Mouse (Mus musculus) heart, postnatal 36 days (tissue): Measurements from ENCODE around the gene Gsg1l2. TPM values are rescaled to one million over a fixed set of nuclear protein-coding genes. Genes with fewer than 3 reads are reported as not detected.

Source experiments
- DNase-seq, 2 experiments: peaks; one replicate each; pipeline ENCODE4 v3.0.0; 2021 to 2022
- intact Hi-C: fragments of 180-260 bp; cut with DNase I; formaldehyde crosslinking; loops from one replicate; pipeline ENCODE4 v1.15.1; 2025
- total RNA-seq, 2 experiments: library from RNA; stranded (reverse); gene quantifications; 2 replicates each; pipeline ENCODE4 v1.2.3; 2021

Gene Gsg1l2
- not detected for total RNA-seq

DNA sequence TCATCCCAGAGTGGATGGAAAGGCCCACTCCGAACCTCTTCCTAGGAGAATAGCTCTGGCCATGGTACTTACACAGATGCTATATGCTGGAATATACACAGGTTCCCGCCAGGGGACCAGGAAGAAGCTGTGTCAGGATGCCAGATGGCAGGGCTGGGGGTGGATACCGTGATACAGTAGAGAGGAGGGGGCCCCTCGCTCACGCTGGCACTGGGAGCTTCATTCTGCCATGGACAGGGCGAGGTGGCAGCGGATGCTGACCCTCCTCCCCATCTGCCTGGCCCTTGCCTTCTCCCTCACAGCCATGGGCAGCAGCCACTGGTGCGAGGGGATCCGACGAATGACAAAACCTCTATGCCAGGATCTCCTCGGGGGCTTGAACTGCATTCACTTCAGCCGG lies at the start of gene Gsg1l2:
TSS of gene Gsg1l2 (plus strand) at position 230 of the 400 bp plus-strand sequence.
- no peak for DNase-seq
- intact Hi-C loops: no loop called here

DNA sequence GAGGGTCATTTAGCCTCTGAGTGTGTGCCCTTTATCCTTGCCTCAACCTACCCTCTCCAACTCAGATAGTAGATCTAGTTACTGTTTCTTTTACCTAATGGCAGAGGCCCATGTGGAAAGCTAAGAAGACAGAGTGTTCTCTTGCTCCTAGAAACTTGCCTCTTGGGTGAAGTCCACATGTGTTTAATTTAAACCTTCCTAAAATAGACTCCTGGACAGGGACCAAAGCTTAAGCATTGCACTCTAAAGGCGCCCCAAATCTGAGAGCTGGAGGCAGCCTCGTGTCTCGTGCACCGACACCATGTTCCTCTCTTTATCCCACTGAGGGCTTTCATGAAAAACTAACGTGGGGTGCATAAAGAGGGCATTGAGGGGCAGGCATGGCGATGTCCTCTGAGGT lies 47.3 kb upstream of the Gsg1l2 start:
- DNase-seq: peak; percentile 4 to 19
- intact Hi-C loops: no loop called here

DNA sequence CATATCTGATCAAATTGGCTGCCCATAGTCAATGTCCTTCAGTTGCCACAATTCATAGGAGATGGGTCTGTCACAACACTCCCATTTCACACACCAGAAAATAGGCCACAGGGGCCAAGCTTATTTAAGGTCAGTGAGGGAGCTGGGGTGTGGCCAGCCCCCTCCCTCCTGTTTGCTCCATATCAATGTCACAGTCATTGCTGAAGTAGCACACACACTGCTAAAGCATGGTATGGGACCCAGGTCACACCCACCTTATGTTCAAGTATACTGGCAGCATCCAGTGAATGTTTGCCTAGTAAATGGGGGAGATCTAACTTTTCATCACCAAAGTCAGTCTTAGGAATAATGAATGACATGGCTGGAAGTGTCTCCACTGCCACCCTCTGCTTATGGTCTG lies 45.7 kb upstream of the Gsg1l2 start:
- intact Hi-C loops: no loop called here
- DNase-seq: no peak

DNA sequence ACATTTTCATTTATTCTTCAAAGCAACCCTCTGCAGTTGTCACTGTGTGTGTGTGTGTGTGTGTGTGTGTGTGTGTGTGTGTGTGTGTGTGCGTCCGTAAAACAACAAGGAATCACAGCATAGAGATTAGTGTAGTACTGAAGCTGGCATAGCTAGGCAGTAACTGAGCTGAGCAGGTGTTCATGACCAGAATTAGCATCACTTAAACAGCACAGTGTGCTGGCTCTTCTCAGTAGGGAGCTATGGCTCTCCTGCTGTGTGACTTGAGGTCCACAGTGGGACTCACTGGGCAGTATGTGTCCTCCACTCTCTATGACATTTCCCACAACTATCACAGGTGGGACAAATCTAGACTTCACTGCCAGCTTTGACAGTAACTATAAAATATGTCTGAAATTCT lies 43.4 kb upstream of the Gsg1l2 start:
- no peak for DNase-seq
- intact Hi-C loops: no loop called here

DNA sequence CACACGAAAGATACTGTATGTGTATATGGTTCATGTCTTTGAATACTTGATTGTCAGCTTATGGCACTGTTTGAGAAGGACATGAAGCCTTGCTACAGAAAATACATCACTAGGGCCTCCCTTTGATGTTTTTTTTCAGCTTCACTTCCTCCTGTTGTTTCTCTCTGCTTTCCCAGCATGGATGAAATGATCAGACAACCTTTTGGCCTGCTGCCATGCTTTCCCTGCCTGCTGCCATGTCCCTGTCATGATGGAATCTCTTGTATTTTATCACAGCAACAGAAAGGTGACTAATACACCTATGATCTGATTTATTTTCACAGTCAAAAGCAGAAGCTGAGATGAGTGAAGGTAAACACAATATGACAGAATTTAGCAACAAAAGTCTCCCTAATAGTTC lies 40.7 kb upstream of the Gsg1l2 start:
- intact Hi-C loops: no loop called here
- no peak for DNase-seq

DNA sequence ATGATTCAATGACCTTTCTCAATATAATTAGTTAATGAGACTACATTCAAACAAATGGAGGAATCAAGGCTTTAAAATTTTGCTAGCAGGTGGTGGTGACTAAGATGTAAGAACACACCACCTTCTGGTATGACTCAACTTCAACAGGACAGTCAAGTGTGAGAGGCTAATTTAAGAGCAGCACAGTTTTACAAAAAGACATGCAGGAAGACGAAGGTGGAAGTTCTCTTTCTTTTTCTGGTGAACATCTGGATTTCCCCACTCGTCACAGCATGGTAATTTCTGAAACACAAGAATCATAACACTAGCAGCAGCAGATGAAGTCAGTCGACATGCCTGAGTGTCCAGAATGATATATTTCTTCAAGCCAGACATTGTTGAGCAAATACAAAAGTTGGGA lies 39.8 kb upstream of the Gsg1l2 start:
- intact Hi-C loops: no loop called here
- DNase-seq: no peak

DNA sequence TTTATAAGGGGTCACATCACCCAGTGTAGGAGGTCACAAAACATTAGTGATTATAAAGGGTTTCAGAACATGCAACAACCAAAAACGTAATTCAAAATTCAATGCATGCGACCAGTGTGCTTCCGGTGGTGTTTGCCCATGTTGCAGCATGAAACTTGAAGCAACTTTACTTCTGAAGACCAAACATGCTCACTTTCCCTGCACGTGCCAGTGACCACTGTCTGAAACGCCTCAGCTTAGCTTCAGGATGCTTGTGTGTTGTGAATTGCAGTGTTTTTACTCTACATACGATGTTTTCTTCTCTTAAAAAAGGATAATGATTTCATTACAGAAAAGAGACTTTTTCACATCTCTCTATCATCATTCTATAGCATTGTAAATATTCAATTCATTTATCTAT lies 36.1 kb upstream of the Gsg1l2 start:
- DNase-seq: no peak
- intact Hi-C loops: no loop called here

DNA sequence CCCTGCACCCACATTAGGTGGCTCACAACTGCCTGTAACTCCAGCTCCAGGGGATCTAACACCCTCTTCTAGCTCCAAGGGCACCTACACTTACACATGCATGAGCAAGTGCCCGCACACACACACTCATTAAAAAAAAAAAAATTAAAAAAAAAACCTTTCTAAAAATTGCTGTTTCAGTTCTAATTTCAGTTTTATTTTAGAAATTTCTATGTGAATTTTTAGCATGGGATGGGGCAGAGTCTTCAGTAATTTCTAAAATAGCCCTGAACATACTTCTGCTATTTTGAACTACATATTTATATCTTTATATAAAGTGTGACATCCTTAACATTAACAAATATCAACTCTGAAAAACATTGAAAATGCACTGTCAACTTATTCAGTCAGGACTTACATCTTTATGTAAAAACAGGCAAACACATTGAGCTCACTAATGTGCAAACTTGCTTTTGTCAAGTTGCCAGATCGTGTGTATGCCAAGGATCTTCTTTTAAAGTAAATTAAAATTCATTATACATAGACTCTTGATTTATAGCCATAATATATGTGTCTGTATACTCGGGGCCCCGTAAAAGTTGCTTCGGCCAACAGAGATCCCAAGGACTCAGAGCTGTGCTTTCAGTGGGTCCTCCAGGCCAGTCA lies 35.4 kb upstream of the Gsg1l2 start:
- intact Hi-C loops: no loop called here
- no peak for DNase-seq

DNA sequence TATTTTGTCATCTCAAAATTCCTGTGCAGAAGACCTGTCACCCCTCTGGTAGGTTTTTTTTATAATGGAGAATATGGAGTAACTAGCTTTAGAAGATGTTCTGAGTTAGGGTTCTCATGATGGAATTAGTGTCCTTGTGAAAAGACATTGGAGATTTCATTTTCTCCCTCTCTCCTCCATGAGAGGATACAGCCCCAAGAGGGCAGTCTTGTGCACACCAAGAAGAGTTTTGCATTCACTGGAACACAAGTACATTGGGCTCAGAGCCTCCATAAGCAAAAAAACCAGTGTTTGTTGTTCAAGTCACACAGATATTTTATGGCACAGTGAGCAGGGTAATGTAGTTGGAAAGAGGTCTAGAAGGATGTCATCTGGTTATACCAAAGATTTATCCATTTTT lies 32.8 kb upstream of the Gsg1l2 start:
- intact Hi-C loops: no loop called here
- no peak for DNase-seq

DNA sequence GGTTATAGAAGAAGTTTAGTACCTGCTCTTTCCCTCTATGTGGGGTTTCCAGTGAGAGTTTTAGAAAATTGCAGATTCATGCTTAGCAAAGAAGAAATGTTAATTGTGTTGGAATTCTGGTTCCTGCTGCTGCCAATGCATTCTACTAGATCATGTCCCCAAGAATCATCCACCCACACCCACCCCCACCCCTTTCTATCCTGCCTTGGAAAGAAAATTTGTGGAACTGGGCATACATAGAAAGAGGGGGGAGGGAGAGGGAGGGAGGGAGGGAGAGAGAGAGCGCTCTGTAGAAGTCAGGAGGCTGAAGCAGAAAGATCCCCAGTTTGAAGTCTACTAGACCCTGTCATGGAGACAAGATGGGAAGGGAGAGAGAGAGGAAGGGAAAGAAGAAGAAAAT lies 18.1 kb upstream of the Gsg1l2 start:
- intact Hi-C loops: no loop called here
- no peak for DNase-seq

DNA sequence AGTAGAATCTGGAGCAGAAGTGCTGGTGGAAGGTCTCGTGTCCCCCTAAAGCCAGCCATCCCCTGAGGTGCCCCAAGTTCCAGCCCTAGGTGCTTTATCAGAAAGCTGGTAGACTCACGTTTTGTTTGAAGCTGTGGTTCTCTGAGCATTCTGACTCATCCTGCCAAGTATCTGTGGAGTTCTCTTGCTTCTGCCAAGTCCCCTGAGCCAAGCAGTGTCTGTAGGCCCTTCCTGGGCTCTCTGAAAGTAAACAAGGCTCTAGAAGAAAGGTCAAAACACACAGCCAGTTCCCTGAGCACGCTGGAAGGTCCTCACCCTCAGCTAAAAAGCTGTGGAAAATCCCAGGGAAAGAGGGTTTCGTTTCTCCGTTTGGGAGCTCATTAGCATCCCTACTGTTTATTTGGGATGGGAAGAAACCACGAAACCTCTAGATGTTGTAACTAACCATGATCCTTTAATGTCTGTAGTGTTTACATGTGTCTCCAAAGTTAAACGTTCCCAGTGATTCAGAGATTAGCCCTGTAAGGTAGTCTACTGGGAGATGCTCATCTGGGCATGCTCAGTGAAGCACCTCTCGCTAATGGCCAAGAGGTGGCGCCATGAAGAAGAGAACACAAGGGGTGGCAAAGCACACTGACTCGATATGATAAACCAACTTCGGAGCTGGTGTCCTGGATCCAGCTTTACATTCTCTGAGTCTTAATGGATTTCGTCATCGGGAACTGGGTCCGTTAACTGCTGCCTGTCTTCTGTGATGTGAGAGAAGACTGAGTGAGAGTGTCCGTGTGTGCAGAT lies 16.8 kb upstream of the Gsg1l2 start:
- intact Hi-C loops: loop anchor here (2.0 kb wide), 1 partner anchor 49 kb away; no protein-coding TSS in a partner anchor

DNA sequence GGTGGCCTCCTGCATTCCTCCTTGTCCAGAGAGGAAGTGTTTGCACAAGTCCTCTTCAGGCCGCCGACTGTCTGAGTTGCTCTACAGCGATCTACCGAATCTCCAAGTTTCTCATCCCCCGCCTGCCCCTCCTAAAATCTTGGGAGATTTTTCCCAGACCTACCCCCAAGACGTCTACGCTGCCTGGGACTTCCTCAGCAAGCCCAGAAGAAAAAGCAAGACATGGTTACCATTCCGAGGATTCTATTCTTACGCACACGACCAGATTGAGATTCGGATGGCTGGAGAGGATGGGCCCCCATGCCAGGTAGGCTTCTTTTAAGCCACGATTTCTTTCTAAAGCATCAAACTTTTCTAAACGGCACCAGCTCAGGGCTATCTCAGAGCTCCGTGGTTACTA lies 3.4 kb upstream of the Gsg1l2 start, which contains the start of gene Glp2r:
TSS of gene Glp2r (minus strand) at position 101 of the 400 bp plus-strand sequence.
- intact Hi-C loops: no loop called here
- no peak for DNase-seq

More for the DNA sequence above, 16.8 kb upstream of the Gsg1l2 start:
- DNase-seq: peak; percentile 10 to 24

DNA sequence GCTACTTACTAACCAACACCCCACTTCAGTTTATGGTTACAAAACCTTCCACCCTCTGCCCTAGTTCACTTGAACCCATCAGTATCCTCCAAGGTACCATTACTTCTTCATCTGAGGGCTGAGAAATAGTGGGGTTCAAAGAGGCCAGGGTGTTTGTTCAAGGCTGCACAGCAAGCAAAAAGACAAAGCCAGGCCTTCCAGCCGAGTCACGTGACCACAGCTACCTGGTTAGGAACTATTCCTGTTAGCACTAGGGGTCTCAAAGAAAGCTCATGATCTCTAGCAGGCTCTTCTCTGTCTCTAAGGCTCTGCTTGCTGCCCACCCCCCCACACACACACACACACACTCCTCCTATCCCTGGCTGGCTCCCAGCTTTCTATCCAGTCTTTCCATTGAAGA lies 2.7 kb upstream of the Gsg1l2 start:
- intact Hi-C loops: no loop called here
- DNase-seq: no peak

DNA sequence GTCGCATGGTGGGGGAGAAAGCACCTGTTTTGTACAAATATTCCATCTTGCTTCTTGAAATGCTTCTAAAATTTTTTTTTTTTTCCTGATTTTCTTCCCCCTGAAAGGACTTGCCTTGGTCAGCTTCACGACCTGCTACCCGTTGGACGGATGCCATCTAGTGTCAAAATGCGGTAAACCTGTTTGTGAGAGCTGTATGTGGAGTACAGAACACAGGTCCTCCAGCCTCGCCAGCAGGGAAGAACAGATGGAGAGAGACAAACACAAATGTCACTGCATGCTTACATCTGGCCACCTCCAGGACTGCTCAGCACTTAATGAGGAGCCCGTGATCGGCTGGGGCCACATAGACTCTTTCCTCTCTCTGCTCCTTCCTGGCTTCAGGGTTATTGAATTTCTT lies 1.8 kb upstream of the Gsg1l2 start:
- intact Hi-C loops: no loop called here
- no peak for DNase-seq

DNA sequence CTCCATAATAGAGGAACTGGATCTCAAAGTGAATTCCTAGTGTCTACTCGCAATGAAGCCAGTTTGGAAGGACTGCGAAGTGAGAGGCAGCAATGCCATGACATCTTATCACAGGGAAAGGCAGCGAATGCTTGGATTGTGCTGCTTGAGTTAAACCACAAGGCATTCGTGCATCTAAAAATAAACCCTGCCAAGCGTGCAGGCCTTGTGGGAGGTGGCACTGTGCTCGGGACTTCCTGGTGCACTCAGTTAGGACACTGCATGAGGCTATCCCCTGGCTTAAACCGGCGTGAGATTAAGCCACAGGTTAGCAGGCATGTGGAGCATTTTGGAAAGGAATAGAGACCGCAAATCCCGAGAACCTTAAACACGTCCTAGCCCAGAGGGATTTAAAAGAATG lies 15.8 kb downstream of the Gsg1l2 start:
- no peak for DNase-seq
- intact Hi-C loops: no loop called here

DNA sequence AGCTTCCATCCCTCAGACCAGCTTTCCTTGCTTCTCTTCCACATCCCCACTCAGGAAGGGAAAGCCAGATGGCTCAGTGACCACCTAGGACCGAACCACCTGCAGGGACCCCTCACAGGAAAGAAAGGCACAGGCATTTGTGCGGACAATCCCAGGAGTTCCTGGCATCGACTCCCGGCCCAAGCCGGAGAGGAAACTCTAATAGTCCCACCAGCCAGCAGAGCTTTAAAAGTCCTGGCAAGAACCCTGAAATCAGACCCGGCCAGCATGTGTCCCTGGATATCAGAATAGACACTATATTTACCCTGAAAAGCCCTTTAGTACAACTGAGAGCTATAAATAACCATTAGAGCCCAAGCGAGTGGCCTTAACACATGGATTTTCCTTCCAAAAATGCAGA lies 23.5 kb downstream of the Gsg1l2 start, which contains the start of gene Dhrs7c:
TSS of gene Dhrs7c (plus strand) at position 257 of the 400 bp plus-strand sequence.
- DNase-seq: peak; percentile 38 to 44
- intact Hi-C loops: no loop called here

DNA sequence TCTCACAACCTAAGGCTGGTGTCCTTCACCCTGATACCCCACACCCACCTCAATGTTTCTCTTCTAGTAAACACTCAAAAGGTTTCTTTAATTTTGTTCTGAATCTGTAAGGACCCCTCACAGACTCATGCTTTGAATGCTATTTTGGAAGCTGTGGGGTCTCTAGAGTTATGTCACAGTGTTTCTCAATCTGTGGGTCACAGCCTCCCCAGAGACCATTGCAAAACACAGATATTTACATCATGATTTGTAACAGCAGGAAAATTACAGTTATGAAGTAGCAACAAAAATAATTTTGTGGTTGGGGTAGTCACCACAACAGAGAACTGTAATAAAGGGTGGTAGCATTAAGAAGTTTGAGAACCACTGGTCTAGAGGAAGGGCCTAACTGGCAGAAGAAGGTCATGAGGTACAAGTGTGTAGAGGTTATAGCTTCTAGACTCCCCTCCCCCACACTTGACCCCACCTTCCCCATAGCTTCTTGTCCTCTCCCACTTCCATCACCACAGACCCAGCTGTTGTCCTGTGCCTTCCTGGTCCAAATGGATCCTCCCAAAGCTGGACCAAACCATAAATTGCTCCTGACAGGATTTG lies 25.8 kb downstream of the Gsg1l2 start:
- DNase-seq: no peak
- intact Hi-C loops: no loop called here

DNA sequence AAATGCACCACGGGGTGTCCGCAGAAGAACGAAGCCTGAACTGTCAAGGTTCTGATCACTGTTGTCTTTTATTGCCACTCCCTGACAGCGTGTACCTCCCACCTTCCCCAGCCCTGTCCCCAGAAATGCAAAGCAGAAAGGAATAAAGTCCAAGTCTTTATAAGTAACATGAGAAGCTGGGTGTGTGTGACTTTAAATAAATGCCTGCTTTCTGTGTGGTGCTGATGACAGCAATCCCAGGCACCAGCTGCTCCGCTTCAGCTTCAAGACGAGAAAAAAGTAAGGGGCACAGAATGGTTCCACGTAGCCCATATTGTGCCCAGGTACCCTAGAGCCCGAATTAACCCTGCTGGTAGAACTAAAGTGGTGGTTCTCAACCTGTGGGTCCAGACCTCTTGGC lies 26.8 kb downstream of the Gsg1l2 start:
- no peak for DNase-seq
- intact Hi-C loops: no loop called here

DNA sequence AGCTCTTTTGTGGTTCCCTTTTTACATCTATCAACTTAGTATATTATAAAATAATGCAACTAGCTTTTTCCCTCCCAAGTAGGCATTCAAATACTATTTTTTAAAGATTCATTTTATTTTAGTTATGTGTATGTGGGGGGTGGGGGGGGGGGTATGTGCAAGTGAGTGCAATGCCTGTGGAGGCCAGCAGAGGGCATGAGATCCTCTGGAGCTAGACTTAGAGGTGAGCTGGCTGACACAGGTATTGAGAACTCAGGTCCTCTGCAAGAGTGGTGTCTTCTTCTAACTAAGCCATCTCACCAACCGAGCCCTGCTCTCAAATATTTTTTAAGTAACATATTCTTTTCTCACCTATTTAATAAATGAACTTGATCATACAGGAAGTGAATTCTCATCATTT lies 31.1 kb downstream of the Gsg1l2 start:
- intact Hi-C loops: no loop called here
- no peak for DNase-seq

DNA sequence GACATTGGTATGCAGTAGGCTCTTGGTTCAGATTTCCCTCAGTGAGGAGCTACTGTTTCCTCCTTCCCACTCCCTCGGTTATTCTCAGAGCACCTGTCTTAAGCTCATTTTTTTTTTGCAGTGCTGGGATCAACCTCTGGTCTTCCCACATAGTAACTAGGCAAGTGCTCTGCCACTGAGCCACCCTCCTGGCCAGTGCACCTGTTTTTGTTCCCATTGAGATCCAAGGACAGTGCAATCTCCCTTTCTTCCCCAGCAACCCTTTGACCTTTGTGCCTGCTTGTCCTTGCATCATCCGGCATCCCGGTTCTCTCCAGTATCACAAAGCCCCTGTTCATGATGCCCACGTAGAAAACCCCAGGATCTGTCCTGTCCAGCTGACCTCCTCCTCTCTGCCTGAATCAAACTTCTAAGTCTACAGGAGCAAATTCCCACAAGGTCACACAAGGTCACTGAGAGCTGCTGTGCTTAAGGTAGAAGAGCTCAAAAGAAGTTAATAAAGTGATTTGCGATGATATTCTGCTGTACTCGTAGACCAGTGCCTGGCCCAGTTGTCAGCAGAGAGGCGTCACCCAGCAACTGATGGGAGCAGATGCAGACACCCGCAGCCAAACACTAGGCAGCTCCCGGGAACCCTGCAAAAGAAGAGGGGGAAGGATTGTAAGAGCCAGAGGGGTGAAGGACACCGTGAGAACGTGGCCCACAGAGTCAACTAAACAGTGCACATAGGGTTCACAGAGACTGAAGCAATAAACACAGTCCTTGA lies 32.6 kb downstream of the Gsg1l2 start:
- DNase-seq: no peak
- intact Hi-C loops: loop anchor here (2.0 kb wide), 1 partner anchor 48 kb away; no protein-coding TSS in a partner anchor

DNA sequence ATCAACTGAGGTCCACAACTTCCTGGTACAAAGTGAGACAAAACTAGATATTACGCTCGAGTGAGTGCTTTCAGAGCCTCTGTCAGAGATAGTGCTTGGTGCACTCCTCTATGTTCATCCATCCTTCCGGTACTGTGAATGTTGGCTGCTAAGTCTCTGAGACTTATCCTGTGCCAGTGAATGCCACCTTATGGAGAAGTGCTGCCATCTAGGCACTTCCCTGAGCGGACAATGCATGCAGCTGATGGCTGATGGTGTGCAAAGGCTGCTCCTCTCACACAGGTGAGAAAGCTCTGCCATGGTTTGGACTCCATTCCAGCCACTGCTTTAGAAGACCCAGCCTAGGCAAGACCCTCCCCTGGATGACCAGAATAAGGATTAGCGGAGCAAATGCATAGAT lies 33.6 kb downstream of the Gsg1l2 start:
- no peak for DNase-seq
- intact Hi-C loops: no loop called here
